ENCODE assay signal across 9 mouse cellular contexts in the genomic region with DNA sequence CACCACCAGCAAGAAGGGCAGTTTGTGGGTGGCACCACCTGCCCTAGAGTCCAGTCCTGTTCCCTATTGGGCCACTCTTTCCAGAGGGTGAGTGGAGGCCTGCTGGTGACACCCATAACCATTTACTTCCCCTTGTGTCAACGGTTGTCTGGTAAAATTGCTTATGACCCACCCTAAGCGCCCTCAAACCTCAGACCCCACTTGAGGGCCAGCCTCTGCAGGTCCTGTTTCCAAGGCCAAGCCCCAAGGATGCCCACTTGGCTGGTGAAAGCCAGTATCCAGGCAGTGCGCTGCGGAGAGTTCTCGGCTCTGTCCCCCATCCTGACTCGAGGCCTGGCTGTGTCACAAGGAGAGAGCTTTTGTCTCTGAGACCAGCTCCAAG. TPM values are rescaled to one million over a fixed set of nuclear protein-coding genes. Genes with fewer than 3 reads are reported as not detected.
DNase-seq lines count a peak whose midpoint lies in the region; ATAC-seq and TF ChIP-seq lines count a peak whose summit lies in the region.
"Had no signal": no experiment of that assay in that cellular context is flagged by ENCODE, and none has a peak within 500 bp of the region (broad histone marks: within the 10 kb centered on the region; RNA-seq: fewer than 3 reads in every experiment).

No protein-coding gene starts in this region.

- TF ChIP-seq RAD21 in MEL (IDR thresholded peaks at IDR 0.05; ENCODE audit: low read depth, low read length), result no peak

- no peak for TF ChIP-seq EP300 in MEL (IDR thresholded peaks at IDR 0.05; ENCODE audit: low read depth in 1 of 2, low read length in 2 of 2)

- peak overlapping the region; percentile 42 for H3K4me2 ChIP-seq in heart, embryonic 15.5 days
- 0 out of 2 replicates have a peak overlapping the region, but pooled peaks have one; percentile 8 for H3K4me2 ChIP-seq in forebrain, embryonic 14.5 days (ENCODE audit: low read length)

- DNase-seq in heart, postnatal 14 days, result no peak
- peak; percentile 25 for DNase-seq in MEL (ENCODE audit: low read depth, low spot score)
- no peak for DNase-seq in forebrain, embryonic 14.5 days (ENCODE audit: low spot score)
- no peak for DNase-seq in frontal cortex, postnatal 36 days (ENCODE audit: low spot score in 2 of 2)
- DNase-seq in gastrocnemius, postnatal 10 days, result no peak

- no peaks in the 10 kb centered on the region for H3K36me3 ChIP-seq in heart, embryonic 15.5 days
- H3K36me3 ChIP-seq in MEL (ENCODE audit: control insufficient read depth in 1 of 2, insufficient read depth in 2 of 2, low read length in 2 of 2), result peaks cover 0 to 8% of the 10 kb centered on the region in 2 experiments; a peak in 2 of 4 replicates
- H3K36me3 ChIP-seq in forebrain, embryonic 14.5 days (ENCODE audit: control insufficient read depth, insufficient read depth, low read length), result no peaks in the 10 kb centered on the region

- ATAC-seq in heart, embryonic 15.5 days (replicated peaks; ENCODE audit: insufficient number of reproducible peaks, insufficient read depth, low FRiP score, low read depth), result no peak
- no peak for ATAC-seq in forebrain, embryonic 14.5 days
- ATAC-seq in megakaryocyte, adult 5-6 weeks (ENCODE audit: poor library complexity, severe bottlenecking), result peak; percentile 27; the same call in 1 of the 2 replicates
- ATAC-seq: CD4-positive, CD25-positive, alpha-beta regulatory T cell, adult 4 months had no signal

- intact Hi-C loops in heart, postnatal 14 days (cut with DNase I), result loop anchor here (2.0 kb wide), 1 partner anchor 20 kb away; no protein-coding TSS in a partner anchor

- TF ChIP-seq POLR2A in MEL (IDR thresholded peaks at IDR 0.05; ENCODE audit: control insufficient read depth in 1 of 2, insufficient read depth in 1 of 2, low read depth in 1 of 2, low read length in 2 of 2, poor library complexity in 1 of 2), result no peak

- H3K9ac ChIP-seq in heart, embryonic 15.5 days, result no peak overlapping the region
- H3K9ac ChIP-seq in MEL (ENCODE audit: control insufficient read depth, low read depth, low read length, poor library complexity, severe bottlenecking), result no peak overlapping the region
- no peak overlapping the region for H3K9ac ChIP-seq in forebrain, embryonic 14.5 days (ENCODE audit: low read length)
- H3K9ac ChIP-seq: liver, postnatal 0 days had no signal

- H3K27me3 ChIP-seq in heart, embryonic 15.5 days, result no peaks in the 10 kb centered on the region
- H3K27me3 ChIP-seq in MEL (ENCODE audit: control insufficient read depth in 1 of 2, insufficient read depth in 2 of 2, low read length in 2 of 2), result no peaks in the 10 kb centered on the region
- H3K27me3 ChIP-seq in forebrain, embryonic 14.5 days (replicated peaks; ENCODE audit: control insufficient read depth, insufficient read depth, low read length), result 0 out of 2 replicates have a peak, but pooled peaks cover 3% of the 10 kb centered on the region

- no peaks in the 10 kb centered on the region for H3K79me2 ChIP-seq in MEL (ENCODE audit: control insufficient read depth, insufficient read depth, low read length, poor library complexity)

- 80% methylated on average over 6 of the region's 6 CpGs for WGBS in heart, embryonic 15.5 days
- 68% methylated on average over 6 of the region's 6 CpGs for WGBS in forebrain, embryonic 14.5 days

- peak overlapping the region; percentile 88 for H3K27ac ChIP-seq in heart, embryonic 15.5 days
- H3K27ac ChIP-seq in MEL (ENCODE audit: control insufficient read depth, low read depth, low read length), result no peak overlapping the region
- peak overlapping the region; percentile 85; the same call in 1 of the 2 replicates for H3K27ac ChIP-seq in forebrain, embryonic 14.5 days (ENCODE audit: low read depth, low read length)

- H3K4me3 ChIP-seq in heart, embryonic 15.5 days, result no peak overlapping the region
- no peak overlapping the region for H3K4me3 ChIP-seq in MEL (ENCODE audit: control insufficient read depth in 1 of 2, insufficient read depth in 1 of 2, low read depth in 2 of 2, low read length in 2 of 2)
- H3K4me3 ChIP-seq in forebrain, embryonic 14.5 days (ENCODE audit: low read depth, low read length), result no peak overlapping the region

- TF ChIP-seq CTCF in MEL (IDR thresholded peaks at IDR 0.05 in 2 of 3, conservative IDR thresholded peaks at IDR 0.05 in 1 of 3; ENCODE audit: control insufficient read depth in 1 of 3, insufficient read depth in 1 of 3, low read depth in 2 of 3, low read length in 3 of 3, poor library complexity in 1 of 3, severe bottlenecking in 1 of 3), result no peak

- peaks cover 85% of the 10 kb centered on the region for H3K4me1 ChIP-seq in heart, embryonic 15.5 days (replicated peaks)
- peaks cover 8 to 24% of the 10 kb centered on the region in 2 experiments; a peak in 3 of 4 replicates for H3K4me1 ChIP-seq in MEL (ENCODE audit: control insufficient read depth in 1 of 2, insufficient read depth in 2 of 2, low read length in 2 of 2)
- H3K4me1 ChIP-seq in forebrain, embryonic 14.5 days (ENCODE audit: control insufficient read depth, insufficient read depth, low read length), result peaks cover 82% of the 10 kb centered on the region

- H3K9me3 ChIP-seq in heart, embryonic 15.5 days (replicated peaks), result no peaks in the 10 kb centered on the region
- no peaks in the 10 kb centered on the region for H3K9me3 ChIP-seq in MEL (replicated peaks; ENCODE audit: insufficient read depth, low read length)
- H3K9me3 ChIP-seq in forebrain, embryonic 14.5 days (replicated peaks; ENCODE audit: control insufficient read depth, low read length), result no peaks in the 10 kb centered on the region

TF ChIP-seq in MEL, 35 proteins besides CTCF, POLR2A, EP300 and RAD21:
- TF ChIP-seq MAFK (IDR thresholded peaks at IDR 0.05; ENCODE audit: borderline replicate concordance, low read depth, low read length) (no peak), UBTF (IDR thresholded peaks at IDR 0.05; ENCODE audit: borderline replicate concordance, insufficient read depth, low read depth, low read length) (no peak), SMC3 (IDR thresholded peaks at IDR 0.05; ENCODE audit: low read depth, low read length) (no peak), NRF1 (IDR thresholded peaks at IDR 0.05; ENCODE audit: insufficient read depth, low read depth, low read length, poor library complexity, severe bottlenecking) (no peak), HCFC1 (IDR thresholded peaks at IDR 0.05; ENCODE audit: low read depth, low read length) (no peak)

RNA-seq across cellular contexts. Expression of a gene that starts 28.0 kb away (rescaled TPM):
- 4.2 and 5.7 TPM in 2 replicates for polyA plus RNA-seq in heart, embryonic 15.5 days (2015; fragmentation: Nextera tagmentation; extraction: Ambion mirVana)
- 10 to 100 TPM in 1 of 2 experiments, 1 to 10 TPM in 1; 7.8 to 10.0 TPM for total RNA-seq in heart, postnatal 14 days (2021)
- total RNA-seq in MEL (2012; rRNA removed), result 0.03 and 0.04 TPM in 2 replicates
- under 1 TPM in 1 of 2 experiments, not detected in 1; 0.26 TPM for polyA plus RNA-seq in MEL (2012; ENCODE audit: insufficient read depth in 1 of 2, insufficient read length in 2 of 2, low read depth in 1 of 2, low replicate concordance in 2 of 2, missing spikeins in 1 of 2)
- polyA plus RNA-seq in forebrain, embryonic 14.5 days (2014; fragmentation: Nextera tagmentation; extraction: Ambion mirVana), result 12.6 and 14.5 TPM in 2 replicates
- total RNA-seq in megakaryocyte, adult 5-6 weeks (2015), result 3.1 and 4.4 TPM in 2 replicates
- 1.3 and 1.7 TPM in 2 replicates for total RNA-seq in megakaryocyte, adult 5-6 weeks (2017)
- total RNA-seq in gastrocnemius, postnatal 10 days (2021), result 10 to 100 TPM in 1 of 2 experiments, 1 to 10 TPM in 1; 6.4 to 10.5 TPM
- polyA plus RNA-seq: CD4-positive, CD25-positive, alpha-beta regulatory T cell, adult 4 months had no signal
